Mouse (Mus musculus): ENCODE data around the gene Tlx1.

DNA sequence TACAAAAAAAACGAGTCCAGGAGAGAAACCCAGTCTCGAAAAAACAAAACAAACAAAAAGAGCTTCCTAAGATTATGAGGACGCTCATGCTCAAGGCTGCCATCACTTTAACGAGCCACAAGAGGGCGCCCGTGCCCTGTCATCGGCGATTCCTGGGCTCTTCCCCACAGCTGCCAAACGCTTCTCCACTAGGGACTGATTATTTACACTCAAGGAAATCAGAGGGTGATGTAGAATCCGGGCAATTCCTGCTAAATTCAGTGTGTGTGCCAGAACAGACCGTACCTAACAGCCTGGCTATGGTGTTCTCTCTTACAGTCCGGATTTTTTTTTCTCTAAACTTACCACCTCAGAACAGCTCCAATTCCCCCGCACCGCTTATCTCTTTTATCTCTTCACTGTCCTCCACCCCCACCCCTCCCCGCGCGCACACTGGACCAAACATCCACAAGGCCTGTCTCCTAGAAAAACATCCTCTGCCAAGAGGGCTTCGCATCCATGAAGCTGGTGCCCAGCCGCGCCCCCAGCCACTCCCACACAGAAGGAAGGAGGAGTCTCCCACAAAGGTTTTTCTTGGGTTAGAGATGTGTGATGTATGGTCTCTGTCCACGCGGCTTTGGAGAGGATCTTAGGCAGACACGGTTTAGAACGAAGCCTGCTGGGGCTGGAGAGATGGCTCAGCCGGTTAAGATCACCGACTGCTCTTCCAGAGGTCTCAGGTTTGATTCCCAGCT lies 26.7 kb downstream of the Tlx1 start:
- TF ChIP-seq CTCF (IDR thresholded peaks at IDR 0.05; ENCODE audit: extremely low read depth, insufficient read depth, low read length): peak; percentile 81
- no peak for TF ChIP-seq POLR2A (IDR thresholded peaks at IDR 0.05; ENCODE audit: extremely low read depth, insufficient read depth, low read length)

Data from cortical plate, adult 2 months (tissue).